Mouse (Mus musculus): ENCODE results near the gene Fank1. TPM values are rescaled to one million over a fixed set of nuclear protein-coding genes. Genes with fewer than 3 reads are reported as not detected.

Gene Fank1
- total and polyA plus RNA-seq, 3 experiments, result 0.16 to 0.17 TPM; not detected in 1

GRCm38 (mm10) chr7:133775179-133775578 lies 1.5 kb upstream of the Fank1 start:
- peak; percentile 58 for DNase-seq (ENCODE audit: extremely low read depth)
- Histone ChIP-seq H3K4me1 (ENCODE audit: control insufficient read depth in 1 of 2, insufficient read depth in 2 of 2) (peaks cover 2 to 19% of the 10 kb centered on the region in 2 experiments; a peak in 3 of 4 replicates), H3K4me2 (ENCODE audit: insufficient read depth, low read depth, poor library complexity, severe bottlenecking) (peak overlapping the region; percentile 80), H3K4me3 (replicated peaks in 1 of 3; ENCODE audit: low read depth in 2 of 3, low read length in 2 of 3, poor library complexity in 1 of 3) (no peak overlapping the region), H3K36me3 (replicated peaks in 1 of 2; ENCODE audit: control insufficient read depth in 1 of 2, insufficient read depth in 1 of 2, low read length in 1 of 2) (no peaks in the 10 kb centered on the region), H3K79me2 (replicated peaks; ENCODE audit: control insufficient read depth, extremely low read depth, insufficient read depth, poor library complexity, severe bottlenecking) (no peaks in the 10 kb centered on the region), H3K9ac (ENCODE audit: insufficient read depth, low read depth) (0 out of 2 replicates have a peak overlapping the region, but pooled peaks have one; percentile 34), H3K27me3 (replicated peaks) (peaks cover 21% of the 10 kb centered on the region), H3K27ac (ENCODE audit: insufficient read depth, low read depth) (no peak overlapping the region), H3K9me3 (replicated peaks; ENCODE audit: low read length) (no peaks in the 10 kb centered on the region)
- in situ Hi-C loops (cut with MboI; ENCODE audit: low pct_ligation_motif_present, low pct_unique_long_range_greater_than_20kb, low sequenced_read_pairs), result no loop called here
- dilution Hi-C loops (cut with MboI; ENCODE audit: extremely low pct_ligation_motif_present, extremely low pct_unique_long_range_greater_than_20kb, low sequenced_read_pairs), result no loop called here
- TF ChIP-seq JUN (IDR thresholded peaks at IDR 0.05; ENCODE audit: insufficient read depth, low read depth, low read length), result peak; percentile 36; the same call in 1 of the 2 replicates
- peak; percentile 44; the same call in 1 of the 2 replicates for TF ChIP-seq EP300 (IDR thresholded peaks at IDR 0.05; ENCODE audit: low read length)
- TF ChIP-seq JUND (conservative IDR thresholded peaks at IDR 0.05; ENCODE audit: low read depth, low read length), result peak; percentile 47; the same call in 1 of the 2 replicates
- no peak for TF ChIP-seq GABPA (IDR thresholded peaks at IDR 0.05; ENCODE audit: insufficient replicate concordance, low read depth, low read length)
- TF ChIP-seq ETS1 (conservative IDR thresholded peaks at IDR 0.05; ENCODE audit: low read depth, low read length), result 0 out of 2 replicates have a peak, but pooled peaks have one; percentile 22

GRCm38 (mm10) chr7:133775796-133776625 lies 650 bp upstream of the Fank1 start:
- H3K4me2 ChIP-seq (ENCODE audit: insufficient read depth, low read depth, poor library complexity, severe bottlenecking), result peak overlapping the region; percentile 80
- TF ChIP-seq USF2 (conservative IDR thresholded peaks at IDR 0.05; ENCODE audit: low read depth, low read length) (no peak), CHD2 (IDR thresholded peaks at IDR 0.05; ENCODE audit: low read length) (no peak), UBTF (IDR thresholded peaks at IDR 0.05; ENCODE audit: low read depth, low read length) (0 out of 2 replicates have a peak, but pooled peaks have one; percentile 85), RAD21 (IDR thresholded peaks at IDR 0.05; ENCODE audit: low read depth, low read length) (no peak), ZNF384 (IDR thresholded peaks at IDR 0.05; ENCODE audit: low read depth, low read length) (no peak), MXI1 (IDR thresholded peaks at IDR 0.05; ENCODE audit: low read depth, low read length) (no peak), EP300 (IDR thresholded peaks at IDR 0.05; ENCODE audit: low read length) (0 out of 2 replicates have a peak, but pooled peaks have one; percentile 33), SIN3A (IDR thresholded peaks at IDR 0.05; ENCODE audit: low read length) (no peak; the same call in 1 of the 2 replicates), MAFK (IDR thresholded peaks at IDR 0.05; ENCODE audit: insufficient replicate concordance, low read length) (no peak), USF1 (IDR thresholded peaks at IDR 0.05; ENCODE audit: low read depth, low read length) (no peak), KAT2A (IDR thresholded peaks at IDR 0.05; ENCODE audit: insufficient replicate concordance, low read length) (0 out of 2 replicates have a peak, but pooled peaks have one; percentile 29), TCF12 (IDR thresholded peaks at IDR 0.05; ENCODE audit: low read depth, low read length) (0 out of 2 replicates have a peak, but pooled peaks have one; percentile 46)
- peaks cover 2 to 19% of the 10 kb centered on the region in 2 experiments; a peak in 3 of 4 replicates for H3K4me1 ChIP-seq (ENCODE audit: control insufficient read depth in 1 of 2, insufficient read depth in 2 of 2)
- H3K36me3 ChIP-seq (replicated peaks in 1 of 2; ENCODE audit: control insufficient read depth in 1 of 2, insufficient read depth in 1 of 2, low read length in 1 of 2), result no peaks in the 10 kb centered on the region
- dilution Hi-C loops (cut with MboI; ENCODE audit: extremely low pct_ligation_motif_present, extremely low pct_unique_long_range_greater_than_20kb, low sequenced_read_pairs) (no loop called here), in situ Hi-C loops (cut with MboI; ENCODE audit: low pct_ligation_motif_present, low pct_unique_long_range_greater_than_20kb, low sequenced_read_pairs) (no loop called here)
- no peak overlapping the region for H3K27ac ChIP-seq (ENCODE audit: insufficient read depth, low read depth)
- H3K9ac ChIP-seq (ENCODE audit: insufficient read depth, low read depth), result peak overlapping the region; percentile 34
- H3K9me3 ChIP-seq (replicated peaks; ENCODE audit: low read length), result no peaks in the 10 kb centered on the region
- peaks cover 28% of the 10 kb centered on the region for H3K27me3 ChIP-seq (replicated peaks)
- no peak for DNase-seq (ENCODE audit: extremely low read depth)
- no peaks in the 10 kb centered on the region for H3K79me2 ChIP-seq (replicated peaks; ENCODE audit: control insufficient read depth, extremely low read depth, insufficient read depth, poor library complexity, severe bottlenecking)
- peak overlapping the region; percentile 68 to 82 (median 78) for H3K4me3 ChIP-seq (replicated peaks in 1 of 3; ENCODE audit: low read depth in 2 of 3, low read length in 2 of 3, poor library complexity in 1 of 3)

All from CH12.LX (cell line).